Mouse (Mus musculus) cerebellum, adult 2 months (tissue): ENCODE measurements at regions not wholly inside any gene's neighbourhood (a gene's known extent, or its start where the extent isn't known, plus 50 kb on each side); places are given as distances from the start of the nearest gene placed in this dataset.

Experiments
- CTCF ChIP-seq: fragments of 200-500 bp; IDR thresholded peaks from 2 replicates; pipeline ENCODE4 v1.5.1; 2011; ENCODE audit warnings: low read depth, mild to moderate bottlenecking, control low read depth, low read length, moderate library complexity, borderline replicate concordance; ENCODE audit not compliant: insufficient read depth
- POLR2A ChIP-seq: fragments of 200-500 bp; IDR thresholded peaks from 2 replicates; pipeline ENCODE4 v1.6.1; 2011; ENCODE audit warnings: low read length, control low read depth, borderline replicate concordance; ENCODE audit not compliant: insufficient read depth

DNA sequence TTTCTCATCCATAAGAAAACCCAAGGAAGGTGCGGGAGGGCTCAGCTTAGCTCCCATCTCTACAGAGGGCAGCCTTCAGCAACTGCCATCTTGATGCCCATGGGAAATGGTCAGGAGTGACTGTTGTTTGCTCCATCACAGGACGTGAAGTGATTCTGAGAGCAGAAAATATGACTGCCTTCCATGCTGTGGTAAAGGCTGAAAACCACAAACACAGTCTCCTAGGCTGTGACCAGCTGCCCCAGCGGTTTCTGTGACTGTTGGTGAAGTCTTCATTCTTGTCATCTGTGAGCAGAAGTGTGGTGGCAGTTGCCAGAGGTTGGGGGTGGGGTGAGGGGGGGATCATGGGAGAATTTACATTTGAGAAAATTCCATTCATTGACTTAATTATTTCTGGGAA, 53.9 kb upstream of the Klf4 start:
- TF ChIP-seq CTCF (no peak), POLR2A (no peak)
